Mouse (Mus musculus): ENCODE results near the gene Mapk13.
"Not testable (repeated sequence)": the region's sequence is repeated elsewhere in the genome, so short reads cannot be mapped to it uniquely, and the experiment has no call there.

Mapk13 gene

DNA sequence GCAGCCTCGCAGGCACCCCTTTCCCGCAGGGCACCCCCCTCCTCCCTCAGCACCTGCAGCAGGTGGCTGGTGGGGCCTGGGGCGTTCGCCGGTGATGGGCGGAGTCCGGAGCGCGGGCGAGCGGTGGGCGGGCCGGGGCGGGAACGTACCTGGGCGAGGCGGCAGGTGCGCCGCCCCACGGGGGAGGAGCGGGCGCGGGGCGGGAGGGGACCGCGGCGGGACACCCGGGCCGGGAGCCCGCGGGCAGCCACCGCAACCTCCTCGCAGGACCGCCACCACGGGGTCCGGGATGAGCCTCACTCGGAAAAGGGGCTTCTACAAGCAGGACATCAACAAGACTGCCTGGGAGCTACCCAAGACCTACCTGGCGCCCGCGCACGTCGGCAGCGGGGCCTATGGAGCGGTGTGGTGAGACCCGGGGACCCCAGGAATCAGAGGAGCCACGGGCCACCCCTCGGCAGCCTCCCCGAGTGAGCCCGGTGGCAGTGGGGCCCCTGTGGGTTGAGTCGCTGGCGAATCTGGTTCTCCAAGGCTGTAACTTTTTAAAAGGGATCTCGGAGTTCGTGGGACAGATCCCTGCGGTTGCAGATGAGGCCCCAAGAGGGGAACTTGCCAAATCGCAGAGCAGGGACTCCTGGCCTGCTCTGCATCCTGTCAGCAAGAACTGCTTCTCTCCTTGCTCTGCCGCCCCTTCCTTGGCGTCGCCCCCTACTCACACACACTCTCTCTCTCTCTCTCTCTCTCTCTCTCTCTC, at the start of gene Mapk13:
TSS of gene Mapk13 (plus strand) at position 177 of the 754 bp plus-strand sequence.
- in situ Hi-C loops (cut with MboI): no loop called here

DNA sequence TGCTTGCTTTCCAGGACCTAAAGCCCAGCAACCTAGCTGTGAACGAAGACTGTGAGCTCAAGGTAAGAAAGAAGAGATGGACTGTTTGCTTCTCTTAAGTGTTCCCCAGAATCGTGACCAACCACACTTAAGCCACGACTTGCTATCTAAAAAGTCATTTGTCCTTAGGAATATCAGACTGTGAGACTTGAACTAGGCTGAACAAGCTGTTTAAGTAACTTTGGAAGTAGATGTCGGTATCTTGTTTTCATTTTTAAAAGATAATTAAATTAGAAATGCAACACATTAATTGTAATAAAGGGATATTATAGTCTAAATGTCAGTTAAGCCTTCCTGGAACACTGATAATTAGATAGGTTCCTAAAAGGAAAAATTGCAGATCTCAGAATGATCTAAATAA, 43.3 kb upstream of the Mapk13 start, which contains the start of gene AC170998.1:
TSS of gene AC170998.1 (plus strand) at position 301 of the 400 bp plus-strand sequence.
- in situ Hi-C loops (cut with MboI): no loop called here

DNA sequence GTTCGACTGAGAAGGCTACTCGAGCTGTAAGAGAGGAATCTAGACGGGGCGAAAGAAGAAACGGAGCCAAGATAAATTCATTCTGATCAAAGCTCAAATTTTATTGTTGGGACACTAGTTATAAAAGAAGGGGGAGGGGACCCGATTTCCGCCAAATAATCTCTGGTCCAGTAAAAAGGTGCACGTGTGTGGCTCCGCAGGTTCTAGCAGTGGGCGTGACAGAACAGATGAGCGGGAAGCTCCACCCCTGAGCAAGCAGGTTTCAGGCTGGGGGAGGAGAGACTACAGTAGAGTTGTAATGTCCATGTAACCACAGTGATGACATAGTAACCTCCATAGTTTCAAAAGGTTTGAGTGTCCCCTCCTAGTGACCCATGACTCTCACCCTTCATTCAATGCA, 41.6 kb upstream of the Mapk13 start:
- in situ Hi-C loops (cut with MboI): not testable (repeated sequence)

DNA sequence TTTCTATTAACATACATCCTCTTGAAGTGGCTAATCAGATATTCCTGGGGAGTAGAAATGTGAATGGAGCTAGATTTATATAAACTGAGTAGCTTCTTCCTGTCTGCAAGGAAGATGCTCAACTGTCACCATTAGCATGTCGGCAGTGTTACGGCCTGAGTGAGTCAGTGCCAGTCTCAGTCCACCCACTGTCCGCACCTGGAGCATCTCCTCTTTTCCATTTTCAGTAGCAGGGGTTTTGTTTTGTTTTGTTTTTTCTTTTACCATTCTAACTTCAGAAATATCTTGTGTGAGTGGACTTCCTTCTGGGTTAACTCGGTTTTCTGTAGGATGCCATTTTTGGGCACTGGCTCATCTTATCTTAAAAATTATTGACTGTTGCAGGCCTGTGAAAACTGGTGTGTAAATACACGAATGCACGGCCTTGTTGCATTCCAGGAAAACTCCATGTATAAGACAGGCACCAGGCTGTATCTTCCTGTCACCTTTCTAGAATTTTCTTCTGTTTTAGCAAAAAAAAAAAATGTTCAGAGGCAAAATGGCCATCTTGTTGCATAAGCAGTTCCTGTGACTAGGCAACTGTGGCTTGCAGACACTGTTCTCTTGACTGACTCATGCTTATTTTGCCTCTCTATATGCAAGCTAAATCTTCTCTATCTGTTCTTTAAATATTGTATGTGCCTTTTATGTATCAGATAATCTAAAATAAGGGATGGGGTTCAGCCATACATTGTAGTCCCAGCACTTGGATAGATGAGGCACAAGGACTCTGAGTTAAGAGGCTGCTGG, 33.6 kb upstream of the Mapk13 start:
- in situ Hi-C loops (cut with MboI): no loop called here

DNA sequence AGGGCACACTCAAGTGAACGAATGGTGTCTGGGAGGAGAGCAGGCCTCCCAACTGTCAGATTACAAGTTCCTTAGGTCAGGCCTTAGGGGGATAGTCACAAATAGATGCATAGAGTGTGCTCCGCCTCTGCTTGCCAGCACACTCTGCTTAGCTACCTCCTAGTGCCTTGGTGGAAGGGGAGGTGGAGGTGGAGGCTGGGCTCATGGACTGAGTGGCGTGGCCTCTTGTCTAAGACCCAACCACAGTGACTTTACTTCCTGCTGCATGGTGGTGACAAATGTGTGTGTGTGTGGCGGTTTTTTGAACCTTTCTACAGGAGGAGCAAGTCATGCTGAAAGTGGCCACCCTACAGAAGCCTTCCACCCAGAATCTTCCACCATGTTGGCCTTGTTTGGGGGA, 32.6 kb upstream of the Mapk13 start:
- in situ Hi-C loops (cut with MboI): no loop called here

DNA sequence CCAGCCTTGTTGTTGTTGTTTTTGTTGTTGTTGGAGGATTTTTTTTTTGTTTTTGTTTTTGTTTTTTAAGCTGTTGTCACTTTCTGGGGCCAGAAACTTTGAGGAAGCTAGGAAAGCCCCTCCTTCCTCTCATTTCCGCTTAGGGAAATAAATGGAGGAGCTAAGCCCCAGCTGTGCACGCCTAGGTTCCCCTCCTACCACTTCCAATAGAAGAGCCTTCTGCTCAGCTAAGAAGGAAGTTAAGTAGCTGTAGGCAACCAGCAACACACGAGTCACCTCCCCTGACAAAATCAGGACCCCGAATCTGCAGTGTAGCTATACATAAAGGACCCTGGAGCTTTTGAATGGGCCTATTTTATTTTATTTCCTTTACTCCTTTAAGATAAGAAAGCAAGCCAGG, 31.1 kb upstream of the Mapk13 start:
- in situ Hi-C loops (cut with MboI): no loop called here

DNA sequence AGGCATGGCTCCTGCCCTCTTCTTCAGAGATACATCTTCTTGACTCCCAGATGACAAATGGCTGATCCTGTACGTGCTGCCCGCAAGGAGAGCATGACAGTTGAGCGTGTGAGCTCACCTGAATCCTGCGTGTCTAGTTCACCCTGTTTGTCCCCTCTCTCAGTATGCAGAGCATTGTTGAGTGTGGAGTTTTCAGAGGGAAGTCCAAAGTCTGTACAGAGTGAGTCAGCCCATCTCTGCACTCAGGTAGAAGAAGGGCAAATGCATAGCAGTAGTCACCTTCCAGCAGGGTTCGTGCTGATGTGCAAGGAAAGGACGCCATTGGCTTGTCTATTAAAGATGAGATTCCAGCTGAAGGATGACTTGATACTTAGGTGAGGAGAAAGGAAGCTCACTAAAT, 29.9 kb upstream of the Mapk13 start:
- in situ Hi-C loops (cut with MboI): no loop called here

DNA sequence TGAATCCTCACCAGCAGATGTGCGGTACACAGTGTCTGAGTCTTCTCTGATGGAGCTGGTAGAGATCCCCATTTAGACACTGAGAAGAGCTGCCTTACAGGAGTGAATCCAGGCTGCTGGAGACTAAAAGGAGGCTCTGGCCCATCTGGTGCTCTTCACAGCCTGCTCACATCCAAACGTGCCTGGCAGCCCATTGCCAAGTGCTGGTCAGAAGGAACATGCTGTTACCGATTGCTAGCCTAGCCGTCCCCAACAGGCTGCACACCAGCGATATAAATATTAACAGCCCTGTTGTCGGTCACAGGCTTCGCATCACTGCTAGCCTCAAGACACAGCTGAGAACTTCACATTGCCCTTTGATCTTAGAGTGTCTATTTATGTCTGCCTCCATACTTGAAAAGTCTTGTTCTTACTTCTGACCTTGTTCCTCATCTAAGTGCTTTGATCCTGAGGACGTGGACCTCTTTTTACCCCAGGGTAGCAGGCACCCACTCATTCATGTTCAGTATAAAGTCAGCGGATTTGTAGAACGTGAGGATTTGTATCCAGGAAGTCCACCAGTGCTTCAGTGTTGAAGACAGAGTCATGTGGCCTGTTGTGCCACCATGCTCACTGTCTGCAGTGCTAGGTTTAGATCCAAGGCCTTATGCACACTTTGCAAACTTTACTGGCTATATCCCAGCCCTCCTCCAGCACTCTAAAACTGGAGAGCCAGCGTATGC, 25.8 kb upstream of the Mapk13 start:
- in situ Hi-C loops (cut with MboI): no loop called here

DNA sequence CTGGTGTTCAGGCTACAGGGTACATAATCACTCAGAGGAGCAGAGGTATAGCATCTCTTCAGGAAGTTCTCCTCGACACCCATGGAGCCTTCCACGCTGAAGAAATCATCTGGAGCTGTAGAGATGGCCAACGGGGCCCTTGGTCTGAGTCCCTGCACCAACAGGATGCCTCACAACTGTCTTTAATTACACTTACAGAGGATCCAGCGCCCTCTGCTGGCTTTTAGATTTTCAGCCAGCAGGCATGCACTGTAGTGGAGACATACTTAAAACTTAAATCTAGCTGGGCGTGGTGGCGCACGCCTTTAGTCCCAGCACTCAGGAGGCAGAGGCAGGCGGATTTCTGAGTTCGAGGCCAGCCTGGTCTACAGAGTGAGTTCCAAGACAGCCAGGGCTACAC, 25.2 kb upstream of the Mapk13 start:
- in situ Hi-C loops (cut with MboI): no loop called here

DNA sequence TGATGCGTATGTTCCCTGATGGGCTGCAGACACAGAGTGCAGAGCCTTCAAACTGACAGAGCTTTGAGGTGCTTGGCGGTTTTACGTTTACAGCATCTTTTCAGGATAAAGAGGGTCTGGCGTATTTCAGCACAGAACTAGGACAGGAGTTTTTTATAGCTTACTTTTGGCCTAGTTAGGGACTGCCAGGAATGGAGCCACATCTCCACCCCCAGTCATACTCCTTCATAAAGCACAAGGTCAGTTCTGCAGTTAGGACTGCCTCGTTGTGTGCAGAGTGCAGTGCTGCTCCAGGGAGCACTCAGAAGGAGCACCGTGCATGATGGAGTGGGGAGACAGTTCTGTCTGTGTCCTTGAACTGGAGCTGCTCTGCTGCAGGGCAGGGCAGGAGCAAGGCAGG, 23.3 kb upstream of the Mapk13 start:
- in situ Hi-C loops (cut with MboI): no loop called here

DNA sequence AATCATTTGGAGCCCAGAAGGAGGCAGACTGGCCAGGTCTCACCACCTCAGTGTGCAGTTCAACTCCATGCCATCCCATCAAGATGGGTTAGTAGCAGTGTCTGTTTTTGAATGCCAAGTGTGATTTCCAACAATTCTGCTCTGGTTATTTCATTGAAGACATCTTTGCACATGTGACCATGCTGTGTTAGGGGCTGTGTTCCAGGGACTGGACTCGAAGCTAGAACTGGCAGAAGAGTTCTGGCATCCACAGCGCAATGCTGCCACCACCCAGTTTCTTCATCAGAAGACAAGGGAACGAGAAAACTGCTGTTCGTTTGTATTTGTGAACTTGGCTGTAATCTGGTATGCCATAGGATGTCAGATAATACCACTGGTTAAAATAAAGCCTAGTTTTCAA, 21.1 kb upstream of the Mapk13 start:
- in situ Hi-C loops (cut with MboI): no loop called here

DNA sequence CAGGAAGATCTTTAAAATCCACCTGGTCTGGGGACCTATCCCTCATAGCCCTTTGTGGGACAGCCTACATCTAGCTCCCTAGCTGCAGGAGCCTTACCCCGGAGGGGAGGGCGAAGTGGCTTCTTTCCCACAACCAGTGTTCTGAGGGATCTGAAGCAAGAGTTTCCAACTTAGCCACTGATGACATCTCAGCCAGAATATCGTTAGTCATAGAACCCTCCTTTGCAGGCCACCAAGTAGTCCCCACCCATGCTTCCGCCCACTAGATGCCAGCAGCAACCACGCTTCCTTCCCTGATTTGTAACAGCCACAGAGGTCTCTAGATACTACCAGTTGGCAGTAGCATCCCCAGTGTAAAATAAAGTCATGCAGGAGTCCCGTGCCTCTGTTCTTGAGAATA, 18.5 kb upstream of the Mapk13 start:
- in situ Hi-C loops (cut with MboI): no loop called here

DNA sequence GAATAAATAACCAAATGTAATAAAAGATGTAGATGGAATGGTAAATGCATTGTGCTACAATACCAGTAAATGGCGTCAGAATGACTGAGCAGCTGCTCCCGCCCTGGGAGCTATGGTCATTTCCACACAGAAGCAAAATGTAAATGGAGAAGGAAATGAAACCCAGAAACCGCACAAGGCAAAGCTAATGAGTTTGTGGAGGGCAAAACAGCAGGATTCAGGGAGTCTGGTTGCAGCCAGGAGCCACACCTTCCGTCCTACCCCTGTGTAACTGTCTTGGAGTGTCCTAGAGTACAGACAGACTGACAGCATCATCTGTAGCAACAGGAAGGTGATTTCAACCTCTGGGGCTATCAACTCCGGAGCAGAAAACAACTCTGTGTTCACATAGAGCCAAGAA, 12.7 kb upstream of the Mapk13 start:
- in situ Hi-C loops (cut with MboI): no loop called here

DNA sequence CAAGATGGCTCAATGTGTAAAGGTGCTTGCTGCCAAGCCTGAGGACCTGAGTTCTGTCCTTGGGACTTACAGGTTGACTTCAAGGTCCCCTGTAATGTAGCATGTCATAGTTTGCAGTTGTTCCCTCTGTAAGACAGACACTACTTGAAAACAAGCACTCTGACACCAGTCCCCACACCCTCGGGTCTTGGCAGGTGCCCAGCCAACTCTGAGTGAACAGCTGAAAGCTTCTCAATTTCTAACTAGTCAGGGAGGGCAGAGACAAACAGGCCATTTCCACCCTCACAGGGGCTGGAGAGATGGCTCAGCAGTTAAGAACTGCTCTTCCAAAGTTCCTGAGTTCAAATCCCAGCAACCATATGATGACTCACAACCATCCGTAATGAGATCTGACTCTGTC, 11.6 kb upstream of the Mapk13 start:
- in situ Hi-C loops (cut with MboI): no loop called here

DNA sequence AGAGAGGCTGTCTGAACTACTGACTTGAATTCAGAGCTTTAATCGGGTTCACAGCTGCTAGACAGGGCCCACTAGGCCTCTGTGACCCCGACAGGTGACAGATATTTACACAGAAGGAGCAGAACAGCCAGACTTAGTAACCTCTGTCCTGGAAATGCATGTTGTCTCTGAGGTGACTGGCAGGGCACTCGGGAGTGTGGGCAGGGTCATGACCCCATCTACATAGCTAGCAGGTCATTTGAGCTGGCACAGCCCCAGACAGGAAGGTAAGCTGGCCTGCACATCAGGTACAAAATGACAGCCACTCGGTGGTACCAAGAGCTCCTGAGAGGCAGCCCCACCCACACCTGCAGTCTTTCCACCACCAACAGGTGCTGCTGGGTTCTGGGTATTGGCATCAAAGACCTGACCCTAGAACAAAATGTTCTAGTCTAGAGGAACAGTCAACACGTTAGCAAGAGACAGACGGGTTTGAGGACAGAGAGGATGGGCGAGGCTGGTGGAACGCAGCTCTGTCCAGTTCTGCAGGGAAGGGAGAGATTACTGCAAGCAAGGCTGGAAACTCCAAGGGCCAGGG, 8.3 kb upstream of the Mapk13 start:
- in situ Hi-C loops (cut with MboI): no loop called here

DNA sequence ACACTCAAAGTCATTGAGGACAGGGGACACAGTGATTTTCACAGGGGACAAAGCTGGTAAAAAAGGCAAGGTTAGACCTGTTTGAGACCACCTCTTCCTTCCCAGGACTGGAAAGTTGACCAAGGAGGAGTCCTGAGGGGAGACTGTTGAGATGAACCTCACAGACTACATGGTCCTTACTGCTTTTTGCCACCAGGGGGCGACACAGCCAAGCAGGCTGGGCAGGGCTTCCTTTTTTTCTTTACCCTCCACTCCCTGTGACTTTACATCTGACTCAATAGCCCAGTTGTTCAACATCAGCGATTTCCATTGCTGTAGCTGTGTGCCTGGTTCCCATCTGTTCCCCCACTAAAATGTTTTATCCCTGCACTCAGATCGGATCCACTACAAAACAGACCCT, 7.2 kb upstream of the Mapk13 start:
- in situ Hi-C loops (cut with MboI): no loop called here

DNA sequence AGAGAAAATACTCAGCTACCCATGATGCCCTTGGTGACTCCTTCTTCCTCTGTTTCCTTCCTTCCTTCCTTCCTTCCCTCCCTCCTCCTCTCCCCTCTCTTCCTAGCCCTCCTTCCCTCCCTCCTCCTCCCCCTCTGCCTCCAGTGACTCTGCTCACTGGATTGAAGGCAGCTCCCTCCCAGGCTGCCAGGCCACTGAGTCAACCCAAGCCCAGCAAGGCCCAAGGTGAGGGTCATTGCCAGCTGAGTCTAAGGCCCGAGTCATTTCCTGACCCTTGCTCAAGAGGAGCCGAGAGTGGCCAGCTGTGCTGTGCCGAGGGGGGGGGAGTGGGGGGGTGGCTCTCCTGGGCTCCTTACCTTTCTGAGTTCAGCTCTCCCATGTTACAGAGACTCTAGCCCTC, 2.9 kb upstream of the Mapk13 start:
- in situ Hi-C loops (cut with MboI): no loop called here

DNA sequence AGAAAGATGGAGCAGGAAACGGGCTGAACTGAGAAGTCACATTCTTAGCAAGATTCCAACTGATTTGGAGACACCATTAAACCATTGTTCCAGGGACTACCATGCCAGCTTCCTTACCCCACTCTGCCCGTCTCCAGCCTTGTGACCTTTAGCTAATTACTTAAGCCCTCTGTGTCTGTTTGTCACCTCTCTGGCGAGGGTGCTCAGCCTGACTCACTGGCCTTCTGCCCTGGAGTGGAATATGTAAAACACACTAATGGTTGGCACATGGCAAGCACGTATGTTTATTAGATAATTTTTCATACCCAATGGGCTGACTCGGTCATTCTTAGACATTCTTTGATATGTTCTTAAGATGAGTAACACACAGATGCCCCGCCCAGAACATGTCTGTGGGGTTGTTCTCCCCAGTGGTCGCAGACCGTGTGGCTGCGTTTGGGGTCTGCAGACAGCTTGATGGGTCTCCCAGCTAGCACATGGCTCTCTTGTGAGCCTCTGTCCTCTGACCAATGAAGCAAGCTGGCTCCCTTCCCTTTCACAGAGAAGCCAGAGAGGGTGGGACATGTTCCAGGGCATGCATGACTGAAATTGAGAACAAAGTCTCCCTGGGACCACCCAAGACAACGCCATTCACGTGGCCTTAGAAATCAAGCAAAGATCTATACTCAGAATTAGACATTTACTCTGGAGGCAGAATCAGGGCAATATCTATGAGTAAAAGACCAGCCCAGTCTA, 2.1 kb upstream of the Mapk13 start:
- in situ Hi-C loops (cut with MboI): no loop called here

DNA sequence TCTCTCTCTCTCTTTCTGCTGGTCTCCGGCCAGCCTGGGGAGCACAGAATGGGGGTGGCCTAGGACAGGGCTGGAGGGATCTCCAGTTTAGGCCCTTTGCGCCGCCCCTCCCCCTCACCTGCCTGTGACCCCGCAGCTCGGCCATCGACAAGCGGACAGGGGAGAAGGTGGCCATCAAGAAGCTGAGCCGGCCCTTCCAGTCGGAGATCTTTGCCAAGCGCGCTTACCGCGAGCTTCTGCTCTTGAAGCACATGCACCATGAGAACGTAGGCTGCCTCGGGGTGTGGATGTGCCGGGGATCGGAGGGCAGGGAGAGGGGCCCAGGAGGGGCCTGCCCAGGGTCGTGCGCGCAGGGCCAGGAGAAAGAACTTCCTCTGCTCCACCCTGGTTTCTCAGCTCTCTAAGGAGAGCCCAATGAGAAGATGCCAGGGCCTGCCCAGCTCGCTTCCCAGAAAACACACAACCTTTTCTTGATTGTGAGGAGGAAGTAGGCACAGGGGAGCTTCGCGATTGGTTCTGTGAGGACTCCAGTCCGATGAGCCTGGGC, 851 bp downstream of the Mapk13 start:
- in situ Hi-C loops (cut with MboI): no loop called here

DNA sequence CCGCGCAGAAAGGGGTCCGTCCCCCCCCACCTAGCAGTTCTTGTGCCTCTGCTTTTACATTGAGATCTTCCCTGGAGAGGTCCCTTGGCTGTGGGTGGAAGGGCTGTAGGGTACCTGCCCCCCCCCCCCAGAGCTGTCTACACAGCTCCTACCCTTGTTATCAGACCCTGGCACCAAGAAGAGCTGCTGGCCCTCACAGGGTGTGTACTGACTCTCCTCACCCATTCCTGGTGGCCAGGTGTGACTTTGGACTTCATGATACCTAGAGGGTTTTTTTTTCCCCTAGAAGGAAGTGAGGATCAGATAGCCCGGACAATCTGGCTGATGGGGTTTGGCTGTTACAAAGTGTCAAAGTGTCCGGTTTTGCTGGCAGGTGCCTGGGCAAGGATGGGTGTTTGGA, 2.2 kb downstream of the Mapk13 start:
- in situ Hi-C loops (cut with MboI): no loop called here

DNA sequence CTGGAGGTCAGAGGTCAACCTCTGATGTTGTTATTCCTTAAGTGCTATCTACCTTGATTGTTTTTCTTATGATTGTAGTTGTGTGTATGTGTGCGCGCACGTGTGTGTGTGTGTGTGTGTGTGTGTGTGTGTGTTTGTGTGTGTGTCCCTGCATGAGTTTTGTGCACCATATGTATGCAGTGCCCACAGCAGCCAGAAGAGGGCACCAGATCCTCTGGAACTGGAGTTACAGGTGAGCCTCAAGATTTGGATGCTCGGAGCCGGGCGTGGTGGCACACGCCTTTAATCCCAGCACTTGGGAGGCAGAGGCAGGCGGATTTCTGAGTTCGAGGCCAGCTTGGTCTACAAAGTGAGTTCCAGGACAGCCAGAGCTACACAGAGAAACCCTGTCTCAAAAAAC, 5.2 kb downstream of the Mapk13 start:
- in situ Hi-C loops (cut with MboI): not testable (repeated sequence)
